Mouse (Mus musculus) hindbrain, embryonic 15.5 days (tissue): Measurements from ENCODE around the gene Upf2. TPM values are rescaled to one million over a fixed set of nuclear protein-coding genes. Genes with fewer than 3 reads are reported as not detected.

Experiments used
- ATAC-seq: fragments of 200-750 bp; cut with Nextera tagmentation; 2 replicates; pipeline ENCODE4 v1.8.0; 2017; ENCODE audit warnings: low read depth, moderate number of reproducible peaks, moderate TSS enrichment; ENCODE audit not compliant: low FRiP score
- H3K27ac ChIP-seq: fragments of 300-500 bp; sonication (generic); replicated peaks from 2 replicates; pipeline ENCODE4 v1.5.1; 2015; ENCODE audit warnings: mild to moderate bottlenecking, inconsistent platforms
- H3K27me3 ChIP-seq: fragments of 300-500 bp; sonication (generic); 2 replicates; pipeline ENCODE4 v1.6.1; 2015; ENCODE audit warnings: control low read depth, inconsistent platforms
- H3K36me3 ChIP-seq: fragments of 300-500 bp; sonication (generic); 2 replicates; pipeline ENCODE4 v1.6.1; 2015; ENCODE audit warnings: control low read depth, inconsistent platforms
- H3K4me1 ChIP-seq: fragments of 300-500 bp; sonication (generic); replicated peaks from 2 replicates; pipeline ENCODE4 v1.6.1; 2015; ENCODE audit warnings: control low read depth, inconsistent platforms
- H3K4me2 ChIP-seq: fragments of 300-500 bp; sonication (generic); 2 replicates; pipeline ENCODE4 v1.6.1; 2015; ENCODE audit warnings: moderate library complexity, mild to moderate bottlenecking, inconsistent platforms
- H3K4me3 ChIP-seq: fragments of 300-500 bp; sonication (generic); 2 replicates; pipeline ENCODE4 v1.5.1; 2015; ENCODE audit warnings: mild to moderate bottlenecking, inconsistent platforms
- H3K9ac ChIP-seq: fragments of 300-500 bp; sonication (generic); 2 replicates; pipeline ENCODE4 v1.6.1; 2015; ENCODE audit warnings: inconsistent platforms
- H3K9me3 ChIP-seq: fragments of 300-500 bp; sonication (generic); 2 replicates; pipeline ENCODE4 v1.6.1; 2016; ENCODE audit warnings: control low read depth, inconsistent platforms
- WGBS: fragments of 180-500 bp; shearing (Covaris S2); methylation state at CpG from one replicate; pipeline ENCODE4 v1.1.7; 2015; 5-methylcytosine and 5-hydroxymethylcytosine counted together
- polyA plus RNA-seq: library from polyadenylated mRNA; unstranded; fragments of >200 nt; fragmentation: Nextera tagmentation; extraction: Ambion mirVana; gene quantifications from 2 replicates; pipeline ENCODE4 v1.2.1, GENCODE M21; 2015

Upf2 gene
- 6.9 and 8.5 TPM in 2 replicates for polyA plus RNA-seq

DNA sequence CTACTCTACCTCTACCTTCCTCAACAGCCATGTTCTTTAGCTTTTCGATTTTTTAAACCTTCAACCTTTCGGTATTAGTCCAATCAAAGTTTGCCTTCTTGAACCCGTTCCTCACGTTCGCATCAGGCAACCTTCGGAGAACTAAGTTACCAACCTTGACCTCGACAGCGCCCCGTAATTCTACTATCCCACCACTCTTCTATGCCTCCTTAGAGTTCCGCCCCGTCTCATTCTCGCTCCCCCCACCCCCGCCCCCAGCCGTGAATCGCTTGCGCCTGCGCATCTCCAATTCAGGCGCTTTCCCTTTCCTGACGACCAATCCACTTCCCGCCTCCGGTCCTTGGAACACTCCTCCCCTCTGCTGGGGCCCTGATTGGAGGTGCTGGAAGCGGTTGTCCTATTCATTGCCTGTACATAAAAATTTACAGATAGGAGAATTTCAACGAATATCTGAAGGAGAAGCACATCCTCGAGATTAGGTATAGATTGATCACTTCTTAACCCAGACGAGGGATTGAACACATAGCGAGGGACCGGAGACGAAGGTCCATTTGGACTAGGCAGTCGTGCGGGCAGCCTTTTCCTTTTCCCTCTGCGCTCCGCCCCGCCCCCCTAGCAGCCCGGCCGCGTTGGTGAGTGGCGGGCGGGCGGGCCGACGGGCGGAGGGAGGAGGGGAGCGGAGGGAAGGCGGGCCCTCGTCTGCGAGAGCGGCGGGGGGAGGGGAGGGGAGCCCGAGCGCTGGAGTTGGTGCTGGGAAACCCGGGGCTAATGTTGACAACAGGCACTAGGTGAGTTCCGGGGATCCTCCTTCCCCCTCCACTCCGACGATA, at the start of gene Upf2:
Gene Upf2 (plus strand): TSS at position 704 of the 830 bp plus-strand sequence.
- WGBS = under 1% methylated on average over 41 of the region's 54 CpGs
- H3K4me3 ChIP-seq = peak within 1 kb of the TSS; percentile 96
- H3K4me1 ChIP-seq = peaks cover 18% of the 10 kb centered on the region
- peak within 1 kb of the TSS; percentile 73 for H3K4me2 ChIP-seq
- no peaks in the 10 kb centered on the region for H3K9me3 ChIP-seq
- H3K27me3 ChIP-seq = no peaks in the 10 kb centered on the region
- ATAC-seq = peak; percentile 96
- peak within 1 kb of the TSS; percentile 88 for H3K9ac ChIP-seq
- no peaks in the 10 kb centered on the region for H3K36me3 ChIP-seq
- H3K27ac ChIP-seq = peak within 1 kb of the TSS; percentile 90

DNA sequence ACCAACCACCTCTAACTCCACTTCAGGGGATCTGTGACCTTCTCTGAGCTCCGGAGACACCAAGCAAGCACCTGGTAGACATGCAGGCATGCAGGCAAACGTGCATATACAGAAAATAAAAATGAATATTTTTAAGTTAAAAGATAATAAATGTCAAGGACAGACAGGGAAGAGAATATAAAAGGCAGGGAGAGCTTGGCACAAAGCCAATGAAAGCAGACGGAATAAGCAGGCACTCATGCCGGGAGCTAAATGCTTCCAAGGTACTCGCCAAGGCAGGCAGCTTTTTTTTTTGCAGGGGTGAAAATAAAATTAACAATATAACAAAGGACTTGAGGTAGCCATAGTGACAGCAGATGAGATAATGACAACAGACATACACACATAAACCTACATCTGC, 45.2 kb upstream of the Upf2 start:
- Histone ChIP-seq H3K4me3 (no peak overlapping the region), H3K27ac (no peak overlapping the region), H3K4me1 (no peaks in the 10 kb centered on the region), H3K4me2 (no peak overlapping the region), H3K27me3 (no peaks in the 10 kb centered on the region), H3K9ac (no peak overlapping the region), H3K9me3 (no peaks in the 10 kb centered on the region), H3K36me3 (peaks cover 22% of the 10 kb centered on the region)
- 47% methylated on average over 5 of the region's 5 CpGs for WGBS
- no peak for ATAC-seq

DNA sequence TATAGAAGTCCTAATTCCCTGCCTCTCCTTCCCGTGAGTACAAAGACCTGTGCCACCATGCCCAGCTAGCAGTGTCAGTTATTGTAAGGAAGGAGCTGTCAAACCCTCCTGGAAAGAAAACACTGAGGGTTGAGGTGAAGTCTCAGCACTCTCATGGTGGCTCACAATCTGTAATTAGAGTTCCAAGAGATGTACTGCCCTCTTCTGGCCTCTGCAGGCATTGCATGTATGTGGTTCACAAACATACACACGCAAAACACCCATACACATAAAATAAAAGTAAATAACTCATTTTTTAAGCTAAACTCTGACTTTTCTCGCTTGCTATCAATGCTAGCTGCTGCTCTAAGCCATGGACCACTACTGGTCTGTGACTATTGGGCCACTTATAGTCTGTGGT, 44.6 kb upstream of the Upf2 start:
- 53% methylated on average over 3 of the region's 3 CpGs for WGBS
- Histone ChIP-seq H3K4me2 (no peak overlapping the region), H3K27ac (no peak overlapping the region), H3K27me3 (no peaks in the 10 kb centered on the region), H3K4me1 (no peaks in the 10 kb centered on the region), H3K9ac (no peak overlapping the region), H3K9me3 (no peaks in the 10 kb centered on the region), H3K36me3 (peaks cover 22% of the 10 kb centered on the region), H3K4me3 (no peak overlapping the region)
- no peak for ATAC-seq

DNA sequence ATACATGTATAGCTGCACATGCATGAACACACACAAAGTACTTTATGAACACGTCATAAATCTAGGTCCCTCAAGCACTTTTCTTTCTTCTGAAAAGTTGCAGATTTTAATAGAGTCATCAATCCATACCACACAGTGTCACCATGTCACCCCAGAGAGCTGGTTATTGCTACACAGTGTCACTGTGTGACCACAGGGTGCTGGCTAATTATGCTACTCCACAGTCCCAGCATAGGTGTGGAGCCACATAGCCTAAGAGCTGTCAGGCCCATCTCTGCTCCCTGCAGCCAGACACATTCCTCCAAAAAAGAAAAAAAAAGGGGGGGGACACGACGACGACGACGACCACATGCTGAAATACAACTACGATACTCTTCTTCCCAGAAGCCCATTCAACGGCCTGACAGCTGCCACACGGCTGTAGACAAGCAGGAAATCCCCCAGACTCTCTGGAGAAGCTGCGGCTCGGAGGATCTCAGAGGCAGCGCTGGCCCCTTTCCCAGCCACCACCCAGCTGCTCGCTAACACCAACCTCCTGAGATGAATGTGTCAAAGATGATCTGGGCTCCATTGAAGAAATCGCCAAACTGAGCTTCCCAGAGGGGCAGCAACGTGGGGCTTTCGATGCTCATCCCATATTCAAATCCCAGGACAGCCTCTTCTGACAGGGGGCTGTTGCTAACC, 39.8 kb upstream of the Upf2 start:
- H3K9me3 ChIP-seq = no peaks in the 10 kb centered on the region
- 37% methylated on average over 16 of the region's 16 CpGs for WGBS
- peak; percentile 48; the same call in 1 of the 2 replicates for ATAC-seq
- H3K36me3 ChIP-seq = peaks cover 7% of the 10 kb centered on the region; the same call in 1 of the 2 replicates
- no peaks in the 10 kb centered on the region for H3K27me3 ChIP-seq
- H3K4me2 ChIP-seq = no peak overlapping the region
- H3K9ac ChIP-seq = no peak overlapping the region
- H3K27ac ChIP-seq = no peak overlapping the region
- no peaks in the 10 kb centered on the region for H3K4me1 ChIP-seq
- no peak overlapping the region for H3K4me3 ChIP-seq

DNA sequence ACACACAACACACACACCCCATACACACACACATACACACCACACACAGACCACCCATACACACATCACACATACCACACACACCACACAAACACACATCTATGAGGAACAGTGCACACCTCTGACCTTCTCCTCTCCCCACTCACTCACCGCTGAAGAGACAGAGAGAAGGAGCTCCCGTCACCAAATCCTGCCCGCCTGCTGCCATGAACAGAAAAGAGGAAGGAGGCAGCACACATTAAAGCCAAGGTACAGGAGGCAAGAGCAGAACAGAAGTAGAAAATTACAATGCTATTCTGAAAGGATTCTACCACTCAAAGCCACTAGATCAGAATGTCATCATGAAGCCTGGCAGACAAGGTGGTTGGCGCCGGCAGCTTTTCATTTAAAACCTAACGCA, 28.4 kb upstream of the Upf2 start:
- H3K4me3 ChIP-seq = no peak overlapping the region
- WGBS = 96% methylated on average over 6 of the region's 6 CpGs
- no peaks in the 10 kb centered on the region for H3K27me3 ChIP-seq
- no peak overlapping the region for H3K9ac ChIP-seq
- H3K4me1 ChIP-seq = no peaks in the 10 kb centered on the region
- H3K27ac ChIP-seq = no peak overlapping the region
- no peak for ATAC-seq
- no peak overlapping the region for H3K4me2 ChIP-seq
- H3K36me3 ChIP-seq = peaks cover 20% of the 10 kb centered on the region
- no peaks in the 10 kb centered on the region for H3K9me3 ChIP-seq

DNA sequence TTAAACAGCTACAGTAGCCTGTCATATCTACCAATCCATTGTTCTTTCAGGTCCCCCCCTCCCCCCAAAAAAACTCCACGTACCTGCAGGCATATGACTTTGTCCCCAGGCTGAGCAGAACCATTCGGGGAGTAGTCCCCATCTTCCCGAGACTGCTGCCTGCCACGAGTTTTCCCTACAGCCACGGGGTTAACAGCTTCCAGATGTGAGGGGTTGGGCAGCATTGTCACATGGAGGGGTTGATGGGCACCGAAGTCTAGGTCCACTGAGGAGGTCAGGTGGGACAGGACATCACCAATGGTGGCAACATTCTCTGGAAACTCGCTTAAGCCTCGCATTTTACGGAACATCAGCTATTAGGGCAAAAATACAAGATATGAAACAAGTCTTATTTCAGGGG, 27.5 kb upstream of the Upf2 start:
- H3K36me3 ChIP-seq = peaks cover 17% of the 10 kb centered on the region; the same call in 1 of the 2 replicates
- no peaks in the 10 kb centered on the region for H3K4me1 ChIP-seq
- no peak overlapping the region for H3K4me2 ChIP-seq
- no peak overlapping the region for H3K27ac ChIP-seq
- H3K9ac ChIP-seq = no peak overlapping the region
- no peak overlapping the region for H3K4me3 ChIP-seq
- 82% methylated on average over 9 of the region's 9 CpGs for WGBS
- no peaks in the 10 kb centered on the region for H3K9me3 ChIP-seq
- no peaks in the 10 kb centered on the region for H3K27me3 ChIP-seq
- no peak for ATAC-seq

DNA sequence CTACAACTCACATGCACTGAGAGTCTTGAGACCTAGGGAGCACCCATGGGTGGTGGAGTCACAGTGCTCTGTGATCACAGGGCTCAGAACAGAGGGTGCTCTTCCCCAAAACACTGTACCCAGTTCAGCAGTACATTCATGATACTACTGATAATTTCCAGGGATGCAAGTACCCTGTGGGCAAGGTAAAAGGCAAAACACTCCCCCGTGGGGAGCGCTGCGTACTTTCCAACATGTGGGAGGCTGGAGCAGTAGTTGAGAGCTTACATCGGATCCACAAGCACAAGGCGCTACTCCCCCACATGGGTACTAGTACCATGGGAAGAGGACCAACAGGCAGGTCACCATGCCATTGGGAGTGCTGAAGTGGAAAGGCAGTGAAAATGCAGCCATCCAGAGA, 23.8 kb upstream of the Upf2 start:
- no peak for ATAC-seq

DNA sequence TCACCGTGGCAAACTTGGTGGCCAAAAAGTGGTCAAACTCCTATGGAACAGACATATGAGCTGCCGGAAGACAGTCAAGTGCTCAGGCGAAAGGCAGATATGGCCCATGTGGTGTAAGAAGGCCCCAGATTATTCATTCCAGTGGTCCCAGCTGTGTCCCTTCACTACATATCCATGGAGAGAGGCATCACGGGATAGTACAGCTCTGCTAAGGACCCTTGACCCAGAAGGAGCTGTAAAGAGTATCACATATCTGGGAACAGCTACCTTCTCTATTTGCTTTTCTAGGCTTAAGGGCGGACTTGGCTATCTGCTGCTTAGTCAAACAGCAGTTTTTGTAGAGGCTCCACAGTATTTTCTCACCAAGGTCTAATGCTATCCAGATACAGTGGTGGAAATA, 21.5 kb upstream of the Upf2 start:
- no peak overlapping the region for H3K27ac ChIP-seq
- WGBS = 93% methylated on average over 5 of the region's 5 CpGs
- H3K27me3 ChIP-seq = no peaks in the 10 kb centered on the region
- H3K9me3 ChIP-seq = no peaks in the 10 kb centered on the region
- no peak overlapping the region for H3K4me2 ChIP-seq
- H3K36me3 ChIP-seq = peaks cover 18% of the 10 kb centered on the region
- H3K9ac ChIP-seq = no peak overlapping the region
- H3K4me1 ChIP-seq = no peaks in the 10 kb centered on the region
- ATAC-seq = no peak
- H3K4me3 ChIP-seq = no peak overlapping the region

More for the DNA sequence above, 23.8 kb upstream of the Upf2 start:
- WGBS = 96% methylated on average over 5 of the region's 5 CpGs
- H3K27ac ChIP-seq = no peak overlapping the region
- H3K36me3 ChIP-seq = peaks cover 18% of the 10 kb centered on the region
- no peaks in the 10 kb centered on the region for H3K4me1 ChIP-seq
- no peak overlapping the region for H3K4me3 ChIP-seq
- H3K27me3 ChIP-seq = no peaks in the 10 kb centered on the region
- H3K9me3 ChIP-seq = no peaks in the 10 kb centered on the region
- H3K9ac ChIP-seq = no peak overlapping the region
- no peak overlapping the region for H3K4me2 ChIP-seq

DNA sequence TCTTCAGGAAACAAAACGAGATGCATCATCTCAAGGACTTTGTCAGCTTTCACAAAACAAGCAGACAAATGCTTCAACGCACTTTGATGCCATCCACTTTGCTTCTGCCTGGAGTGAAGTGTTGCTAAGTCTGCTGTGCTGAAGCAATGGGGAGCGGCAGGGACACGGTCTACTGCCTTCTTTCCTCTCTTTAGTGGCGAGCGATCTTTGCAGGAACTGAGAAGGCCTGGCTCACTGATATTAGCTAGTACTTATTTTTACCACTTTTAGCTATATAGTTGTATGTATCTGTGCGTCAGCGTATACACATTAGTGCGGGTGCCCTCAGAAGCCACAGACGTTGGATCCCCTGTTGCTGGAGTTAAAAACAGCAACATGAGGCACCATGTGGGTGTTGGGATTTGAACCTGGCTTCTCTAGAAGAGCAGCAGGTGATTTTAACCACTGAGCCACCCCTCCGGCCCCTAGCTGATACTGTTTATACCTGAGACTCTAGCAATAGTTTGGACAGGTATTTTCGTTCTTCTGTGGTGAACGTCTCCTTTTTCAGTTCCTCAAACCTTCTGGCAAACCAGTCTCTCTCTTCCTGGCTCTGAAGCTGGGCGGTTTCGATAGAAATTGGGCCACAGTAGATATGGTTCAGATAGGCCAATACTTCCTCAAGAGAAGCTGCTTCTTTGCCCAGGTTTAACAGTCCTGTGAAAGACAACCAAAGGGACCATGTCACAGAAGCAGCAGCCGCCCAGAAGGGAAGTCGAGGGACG, 20.8 kb upstream of the Upf2 start:
- Histone ChIP-seq H3K27ac (no peak overlapping the region), H3K4me1 (no peaks in the 10 kb centered on the region), H3K9me3 (no peaks in the 10 kb centered on the region), H3K4me2 (no peak overlapping the region), H3K4me3 (no peak overlapping the region), H3K36me3 (peaks cover 18% of the 10 kb centered on the region), H3K9ac (no peak overlapping the region), H3K27me3 (no peaks in the 10 kb centered on the region)
- ATAC-seq = no peak
- WGBS = 91% methylated on average over 18 of the region's 18 CpGs

DNA sequence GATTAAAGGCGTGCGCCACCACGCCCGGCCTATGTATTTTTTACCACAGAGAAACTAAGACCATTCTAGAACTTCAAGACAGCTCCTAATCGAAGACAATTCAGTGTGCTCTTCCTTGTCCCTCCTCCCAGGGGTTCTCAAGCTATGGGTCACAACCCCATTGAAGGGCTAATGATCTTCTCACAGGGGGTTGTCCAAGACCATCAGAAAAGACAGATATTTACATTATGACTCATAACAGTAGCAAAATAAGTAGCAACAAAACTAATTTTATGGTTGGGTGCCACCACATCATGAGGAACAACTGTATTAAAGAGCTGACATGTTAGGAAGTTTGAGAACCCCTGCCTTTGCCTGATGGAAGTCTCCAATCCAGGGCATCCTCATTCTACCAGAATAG, 19.3 kb upstream of the Upf2 start:
- 93% methylated on average over 5 of the region's 5 CpGs for WGBS
- H3K27me3 ChIP-seq = no peaks in the 10 kb centered on the region
- ATAC-seq = no peak

DNA sequence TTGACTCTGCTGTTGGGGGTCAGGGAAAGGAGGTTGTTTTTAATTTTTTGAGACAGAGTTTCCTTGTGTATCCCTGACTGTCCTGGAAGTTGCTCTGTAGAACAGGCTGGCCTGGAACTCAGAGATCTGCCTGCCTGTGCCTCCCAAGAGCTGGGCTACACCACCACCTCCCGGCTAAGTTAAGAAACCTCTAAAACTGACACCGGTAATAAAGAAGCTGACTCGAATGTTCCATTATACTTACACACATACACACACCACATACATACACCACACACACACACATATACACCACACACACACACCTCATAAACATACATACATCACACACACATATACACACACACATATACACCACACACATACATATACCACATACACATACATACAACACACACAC, 16.3 kb upstream of the Upf2 start:
- no peaks in the 10 kb centered on the region for H3K9me3 ChIP-seq
- no peak overlapping the region for H3K27ac ChIP-seq
- no peak for ATAC-seq
- no peaks in the 10 kb centered on the region for H3K4me1 ChIP-seq
- H3K27me3 ChIP-seq = no peaks in the 10 kb centered on the region
- H3K4me3 ChIP-seq = no peak overlapping the region
- H3K36me3 ChIP-seq = peaks cover 11% of the 10 kb centered on the region
- WGBS = 97% methylated on average over 3 of the region's 3 CpGs
- H3K4me2 ChIP-seq = no peak overlapping the region
- no peak overlapping the region for H3K9ac ChIP-seq

More for the DNA sequence above, 19.3 kb upstream of the Upf2 start:
- H3K4me1 ChIP-seq = no peaks in the 10 kb centered on the region
- H3K36me3 ChIP-seq = peaks cover 18% of the 10 kb centered on the region
- H3K27ac ChIP-seq = no peak overlapping the region
- no peak overlapping the region for H3K9ac ChIP-seq
- no peak overlapping the region for H3K4me2 ChIP-seq
- H3K4me3 ChIP-seq = no peak overlapping the region
- no peaks in the 10 kb centered on the region for H3K9me3 ChIP-seq

DNA sequence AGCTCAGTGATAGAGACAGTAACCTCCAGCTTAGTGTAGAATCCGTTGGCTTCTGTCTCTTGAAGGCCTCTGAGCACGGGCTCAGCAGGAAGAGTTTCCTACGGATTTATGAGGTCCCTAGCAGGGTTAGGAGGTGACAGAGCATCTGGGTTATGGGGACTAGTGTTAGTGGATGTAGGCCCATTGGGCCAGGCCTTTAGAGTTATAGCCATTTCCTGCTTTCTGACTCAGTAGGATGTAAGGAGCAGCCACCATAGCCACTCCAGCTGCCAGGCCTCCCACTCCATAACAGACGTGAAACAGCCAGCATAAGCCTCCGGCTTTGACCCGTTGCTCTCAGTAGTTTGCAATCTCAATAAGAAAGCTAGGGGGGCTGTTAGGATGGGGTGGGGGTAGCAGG, 15.2 kb upstream of the Upf2 start:
- no peak for ATAC-seq
- Histone ChIP-seq H3K36me3 (no peaks in the 10 kb centered on the region), H3K27ac (no peak overlapping the region), H3K4me3 (no peak overlapping the region), H3K27me3 (no peaks in the 10 kb centered on the region), H3K9ac (no peak overlapping the region), H3K4me1 (peaks cover under 1% of the 10 kb centered on the region; the same call in 1 of the 2 replicates), H3K9me3 (no peaks in the 10 kb centered on the region), H3K4me2 (no peak overlapping the region)
- 80% methylated on average over 6 of the region's 6 CpGs for WGBS
